Mouse (Mus musculus) stomach, postnatal 0 days (tissue): ENCODE data around the gene Herc3. TPM values are rescaled to one million over a fixed set of nuclear protein-coding genes. Genes with fewer than 3 reads are reported as not detected.

Source experiments
- ATAC-seq: fragments of 200-750 bp; cut with Nextera tagmentation; 2 replicates; pipeline ENCODE4 v1.8.0; 2017; ENCODE audit not compliant: low FRiP score, low TSS enrichment
- DNase-seq: peaks from one replicate; pipeline ENCODE4 v3.0.0-alpha.2; 2016; ENCODE audit warnings: low spot score
- H3K27ac ChIP-seq: fragments of 300-500 bp; sonication (generic); replicated peaks from 2 replicates; pipeline ENCODE4 v1.5.1; 2014; ENCODE audit warnings: mild to moderate bottlenecking, control low read depth
- H3K27me3 ChIP-seq: fragments of 300-500 bp; sonication (generic); 2 replicates; pipeline ENCODE4 v1.6.1; 2014; ENCODE audit warnings: low read length; ENCODE audit not compliant: control insufficient read depth, insufficient read depth
- H3K36me3 ChIP-seq: fragments of 300-500 bp; sonication (generic); 2 replicates; pipeline ENCODE4 v1.6.1; 2014; ENCODE audit warnings: low read length, mixed read lengths; ENCODE audit not compliant: control insufficient read depth, insufficient read depth
- H3K4me1 ChIP-seq: fragments of 300-500 bp; sonication (generic); replicated peaks from 2 replicates; pipeline ENCODE4 v1.6.1; 2014; ENCODE audit warnings: antibody characterized with exemption; ENCODE audit not compliant: control insufficient read depth, insufficient read depth
- H3K4me2 ChIP-seq: fragments of 300-500 bp; sonication (generic); replicated peaks from 2 replicates; pipeline ENCODE4 v1.6.1; 2014; ENCODE audit warnings: low read depth, mild to moderate bottlenecking, control low read depth, moderate library complexity
- H3K4me3 ChIP-seq: fragments of 300-500 bp; sonication (generic); 2 replicates; pipeline ENCODE4 v1.5.1; 2014; ENCODE audit warnings: low read depth, low read length, control low read depth
- H3K9ac ChIP-seq: fragments of 300-500 bp; sonication (generic); 2 replicates; pipeline ENCODE4 v1.6.1; 2014; ENCODE audit warnings: mild to moderate bottlenecking, low read length, control low read depth, mixed read lengths
- H3K9me3 ChIP-seq: fragments of 300-500 bp; sonication (generic); 2 replicates; pipeline ENCODE4 v1.6.1; 2016; ENCODE audit warnings: low read length; ENCODE audit not compliant: control insufficient read depth
- CTCF ChIP-seq: IDR thresholded peaks from 2 replicates; pipeline ENCODE4 v1.5.1; 2016; ENCODE audit warnings: antibody characterized with exemption, low read depth, mild to moderate bottlenecking, moderate library complexity
- EP300 ChIP-seq: optimal IDR thresholded peaks from 2 replicates; pipeline ENCODE3; 2016; ENCODE audit warnings: antibody characterized with exemption
- WGBS: fragments of 180-500 bp; shearing (Covaris S2); extraction: QIAGEN DNeasy Blood & Tissue Kit; methylation state at CpG from one replicate; pipeline ENCODE4 v1.1.7; 2014; 5-methylcytosine and 5-hydroxymethylcytosine counted together
- polyA plus RNA-seq: library from polyadenylated mRNA; unstranded; fragments of >200 nt; fragmentation: Nextera tagmentation; extraction: Ambion mirVana; gene quantifications from 2 replicates; pipeline ENCODE4 v1.2.1, GENCODE M21; 2015

The Herc3 gene
- polyA plus RNA-seq, 1 experiment from 2014 or later, result 11.0 TPM

DNA sequence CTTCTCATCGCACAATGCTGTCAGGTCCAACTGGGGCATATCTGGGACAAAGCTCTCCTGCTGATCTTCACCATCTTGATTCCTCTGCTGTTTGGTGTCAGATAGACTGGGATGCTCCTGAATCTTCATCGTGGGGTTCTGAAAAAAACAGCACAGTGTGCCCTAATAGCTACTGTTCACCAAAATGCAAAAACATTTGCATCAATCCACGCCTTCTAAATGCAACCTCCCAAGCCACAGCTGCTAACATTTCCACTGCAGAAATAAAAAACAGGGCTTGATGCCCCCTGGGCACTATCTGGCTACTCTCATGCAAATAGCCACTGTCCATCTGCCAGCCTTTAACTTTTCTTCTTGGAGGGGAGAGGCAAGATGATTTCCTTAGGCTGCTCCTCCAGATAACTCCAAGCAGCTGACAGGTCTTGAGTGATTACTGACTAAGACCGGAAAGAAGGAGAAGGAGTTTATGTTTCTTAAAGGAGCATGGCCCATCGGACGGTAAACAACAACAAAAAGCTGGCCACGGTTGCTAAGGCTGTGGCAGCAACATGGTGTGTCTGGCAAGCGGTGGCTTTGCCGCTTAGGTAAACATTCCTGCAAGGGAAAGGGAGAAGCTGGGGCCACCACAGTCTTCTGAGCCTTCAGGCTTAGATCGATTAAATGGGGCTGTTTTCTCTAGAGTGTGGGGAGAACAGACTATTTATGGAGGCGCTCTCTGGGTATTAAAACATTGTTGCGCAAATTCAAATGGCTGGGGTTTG lies 134.0 kb downstream of the Herc3 start:
- DNase-seq (no peak), ATAC-seq (no peak)
- WGBS, result 30% methylated on average over 12 of the region's 12 CpGs

DNA sequence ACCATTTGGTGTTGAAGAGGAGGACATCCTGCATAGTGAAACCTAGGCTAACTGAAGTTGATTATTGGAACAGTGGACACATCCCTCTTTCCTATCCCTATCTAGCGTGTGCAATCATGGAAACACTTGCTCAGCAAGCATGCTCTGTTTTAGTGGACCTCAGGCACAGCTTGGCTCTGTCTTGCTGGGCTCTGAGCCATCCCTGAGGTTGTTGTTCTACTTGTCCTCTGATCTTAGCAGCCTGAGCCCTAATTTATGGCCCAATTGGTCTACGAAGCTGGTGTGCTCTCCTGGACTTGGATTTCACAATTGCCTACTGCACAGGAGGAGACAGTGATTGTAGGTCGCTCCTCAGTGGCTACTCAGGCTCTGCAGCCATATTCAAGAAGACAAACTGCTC lies 137.0 kb downstream of the Herc3 start:
- DNase-seq (no peak), ATAC-seq (no peak)
- no peaks in the 10 kb centered on the region for H3K4me1 ChIP-seq
- no peaks in the 10 kb centered on the region for H3K9me3 ChIP-seq
- TF ChIP-seq EP300 (no peak), CTCF (no peak)
- WGBS, result 72% methylated on average over 3 of the region's 3 CpGs
- no peak overlapping the region for H3K27ac ChIP-seq
- H3K4me2 ChIP-seq, result no peak overlapping the region
- H3K9ac ChIP-seq, result no peak overlapping the region
- no peak overlapping the region for H3K4me3 ChIP-seq
- no peaks in the 10 kb centered on the region for H3K36me3 ChIP-seq
- no peaks in the 10 kb centered on the region for H3K27me3 ChIP-seq

More for the DNA sequence above, 134.0 kb downstream of the Herc3 start:
- H3K9me3 ChIP-seq, result no peaks in the 10 kb centered on the region
- no peak overlapping the region for H3K9ac ChIP-seq
- no peaks in the 10 kb centered on the region for H3K36me3 ChIP-seq
- H3K27me3 ChIP-seq, result no peaks in the 10 kb centered on the region
- TF ChIP-seq EP300 (no peak), CTCF (no peak)
- H3K4me1 ChIP-seq, result no peaks in the 10 kb centered on the region
- H3K4me2 ChIP-seq, result peak overlapping the region; percentile 29
- H3K27ac ChIP-seq, result no peak overlapping the region
- no peak overlapping the region for H3K4me3 ChIP-seq

Other genes with a start within 250 kb of the Herc3 start
- 18.1 and 19.2 TPM in 2 replicates for gene Abcg2, start 246.9 kb upstream of the Herc3 start, polyA plus RNA-seq
- 7.5 and 9.3 TPM in 2 replicates for gene Nap1l5, start 75.6 kb downstream of the Herc3 start, polyA plus RNA-seq
- 8.0 and 8.4 TPM in 2 replicates for gene Fam13a, start 193.1 kb downstream of the Herc3 start, polyA plus RNA-seq